Mouse (Mus musculus): ENCODE data around the gene Kank4. TPM values are rescaled to one million over a fixed set of nuclear protein-coding genes. Genes with fewer than 3 reads are reported as not detected.

The Kank4 gene
- polyA plus RNA-seq, 1 experiment from 2014 or later, result 0.26 TPM

DNA sequence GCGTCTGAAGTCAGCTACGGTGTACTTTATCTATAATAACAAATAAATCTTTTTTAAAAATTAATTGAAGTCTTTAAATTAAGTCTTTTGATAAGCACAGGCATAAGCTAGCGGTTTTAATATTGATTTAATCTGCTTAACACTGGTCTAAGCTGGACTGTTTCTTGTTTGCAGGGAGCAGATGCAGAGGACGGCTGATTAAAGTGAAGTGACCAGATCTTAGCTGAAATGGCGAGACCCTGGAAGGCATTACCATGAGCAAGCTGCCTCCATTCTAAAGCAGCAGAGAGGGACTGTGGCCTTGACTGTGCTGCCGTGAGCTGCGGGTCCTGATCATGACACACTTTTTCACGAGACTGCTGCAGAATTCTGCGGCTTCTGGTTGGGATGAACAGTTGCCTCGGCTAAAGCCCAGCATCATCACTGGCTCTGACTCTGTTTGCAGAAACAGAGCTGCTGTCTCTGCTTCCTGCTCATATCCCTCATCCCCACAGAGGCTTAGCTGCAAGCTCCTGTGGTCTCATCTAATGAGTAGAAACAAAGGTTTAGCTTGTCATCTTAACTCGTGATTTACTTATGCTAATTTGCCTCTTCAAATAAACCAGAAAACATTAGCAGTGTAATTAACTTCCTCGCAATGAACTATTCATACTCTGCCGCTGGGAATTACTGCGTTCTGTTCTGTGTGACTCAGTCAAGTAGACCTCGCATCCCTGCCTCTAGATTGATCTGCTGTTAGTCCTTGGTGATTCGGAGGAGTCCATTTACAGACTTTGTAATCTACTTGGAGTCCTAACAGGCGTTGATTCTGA, 99.4 kb downstream of the Kank4 start:
- WGBS, result 63% methylated on average over 17 of the region's 17 CpGs
- no peaks in the 10 kb centered on the region for H3K27me3 ChIP-seq (ENCODE audit: control insufficient read depth, insufficient read depth, low read depth, low read length)
- no peak overlapping the region for H3K4me2 ChIP-seq (ENCODE audit: low read length)
- no peaks in the 10 kb centered on the region for H3K9me3 ChIP-seq (replicated peaks; ENCODE audit: control insufficient read depth, low read length, poor library complexity, severe bottlenecking)
- no peak overlapping the region for H3K9ac ChIP-seq (ENCODE audit: low read depth, low read length)
- peak; percentile 76; the same call in 1 of the 2 replicates for ATAC-seq
- no peaks in the 10 kb centered on the region for H3K4me1 ChIP-seq (ENCODE audit: control insufficient read depth, insufficient read depth, low read length)
- no peak overlapping the region for H3K4me3 ChIP-seq (ENCODE audit: low read depth, low read length)
- no peak overlapping the region for H3K27ac ChIP-seq (ENCODE audit: low read length)
- no peaks in the 10 kb centered on the region for H3K36me3 ChIP-seq (ENCODE audit: control insufficient read depth, insufficient read depth, low read length)

DNA sequence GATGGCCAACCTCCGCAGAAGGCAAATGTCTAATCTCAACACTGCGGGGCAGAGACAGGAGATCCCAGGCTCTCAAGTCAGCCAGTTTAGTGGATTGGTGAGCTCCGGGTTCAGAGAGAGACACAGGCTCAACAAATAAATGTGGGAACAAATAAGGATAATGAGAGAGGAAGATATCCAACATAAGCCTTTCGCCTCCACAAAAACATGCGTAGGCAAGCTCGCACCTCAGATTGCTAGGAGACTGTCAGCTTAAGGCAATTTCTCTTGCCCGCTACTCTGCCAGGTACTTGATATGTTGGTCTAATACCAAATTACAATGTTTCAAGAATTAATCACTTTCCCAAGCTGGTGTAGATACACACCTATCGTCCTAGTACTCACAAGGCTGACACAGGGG, 106.4 kb downstream of the Kank4 start:
- Histone ChIP-seq H3K27ac (ENCODE audit: low read length) (no peak overlapping the region), H3K27me3 (ENCODE audit: control insufficient read depth, insufficient read depth, low read depth, low read length) (no peaks in the 10 kb centered on the region)
- 91% methylated on average over 8 of the region's 8 CpGs for WGBS

More for the DNA sequence above, 106.4 kb downstream of the Kank4 start:
- no peaks in the 10 kb centered on the region for H3K36me3 ChIP-seq (ENCODE audit: control insufficient read depth, insufficient read depth, low read length)
- no peak overlapping the region for H3K4me3 ChIP-seq (ENCODE audit: low read depth, low read length)
- ATAC-seq, result no peak
- H3K4me1 ChIP-seq (ENCODE audit: control insufficient read depth, insufficient read depth, low read length), result no peaks in the 10 kb centered on the region
- H3K9me3 ChIP-seq (replicated peaks; ENCODE audit: control insufficient read depth, low read length, poor library complexity, severe bottlenecking), result no peaks in the 10 kb centered on the region
- H3K9ac ChIP-seq (ENCODE audit: low read depth, low read length), result no peak overlapping the region
- no peak overlapping the region for H3K4me2 ChIP-seq (ENCODE audit: low read length)

Other genes starting within 250 kb of the Kank4 start
- gene L1td1, start 90.8 kb downstream of the Kank4 start, polyA plus RNA-seq (2015; fragmentation: Nextera tagmentation; extraction: Ambion mirVana), result not detected in 2 replicates
- not detected in 2 replicates for gene I0C0044D17Rik, start 6.3 kb upstream of the Kank4 start, polyA plus RNA-seq (2015; fragmentation: Nextera tagmentation; extraction: Ambion mirVana)
- 21.6 and 24.6 TPM in 2 replicates for gene Usp1, start 106.3 kb upstream of the Kank4 start, polyA plus RNA-seq (2015; fragmentation: Nextera tagmentation; extraction: Ambion mirVana)
- 1.2 and 1.6 TPM in 2 replicates for gene Angptl3, start 213.4 kb upstream of the Kank4 start, polyA plus RNA-seq (2015; fragmentation: Nextera tagmentation; extraction: Ambion mirVana)

Data from midbrain, embryonic 16.5 days (tissue).